Mouse (Mus musculus): ENCODE measurements around the gene Gatad2b. TPM values are rescaled to one million over a fixed set of nuclear protein-coding genes. Genes with fewer than 3 reads are reported as not detected.
A peak's percentile ranks its signal among the peaks of the same experiment; 100 is the strongest.

Gene Gatad2b
- polyA plus RNA-seq, 2 experiments: 16.8 to 39.9 TPM

GRCm38 (mm10) chr3:90293352-90294063 is 530 bp downstream of the Gatad2b start:
- Histone ChIP-seq H3K27ac (replicated peaks; ENCODE audit: low read depth, low read length) (peak overlapping the region; percentile 97), H3K4me2 (replicated peaks; ENCODE audit: low read depth, low read length, severe bottlenecking) (peak overlapping the region; percentile 80), H3K9me3 (ENCODE audit: control insufficient read depth, low read length) (no peaks in the 10 kb centered on the region), H3K36me3 (ENCODE audit: control insufficient read depth, insufficient read depth, low read length) (0 out of 2 replicates have a peak, but pooled peaks cover 4% of the 10 kb centered on the region), H3K4me1 (ENCODE audit: control insufficient read depth, insufficient read depth, low read length) (peaks cover 13% of the 10 kb centered on the region), H3K9ac (ENCODE audit: low read depth, low read length, severe bottlenecking) (peak overlapping the region; percentile 92), H3K27me3 (ENCODE audit: control insufficient read depth, insufficient read depth, low read length) (no peaks in the 10 kb centered on the region), H3K4me3 (replicated peaks; ENCODE audit: low read length) (peak overlapping the region; percentile 95)
- ATAC-seq (ENCODE audit: low FRiP score, low read depth) (peak; percentile 42), DNase-seq (ENCODE audit: low spot score) (peak; percentile 55)
- no peak for TF ChIP-seq POLR2A (IDR thresholded peaks at IDR 0.05; ENCODE audit: borderline replicate concordance, extremely low read depth, insufficient read depth, insufficient read length)
- WGBS: under 1% methylated on average over 19 of the region's 68 CpGs

DNA sequence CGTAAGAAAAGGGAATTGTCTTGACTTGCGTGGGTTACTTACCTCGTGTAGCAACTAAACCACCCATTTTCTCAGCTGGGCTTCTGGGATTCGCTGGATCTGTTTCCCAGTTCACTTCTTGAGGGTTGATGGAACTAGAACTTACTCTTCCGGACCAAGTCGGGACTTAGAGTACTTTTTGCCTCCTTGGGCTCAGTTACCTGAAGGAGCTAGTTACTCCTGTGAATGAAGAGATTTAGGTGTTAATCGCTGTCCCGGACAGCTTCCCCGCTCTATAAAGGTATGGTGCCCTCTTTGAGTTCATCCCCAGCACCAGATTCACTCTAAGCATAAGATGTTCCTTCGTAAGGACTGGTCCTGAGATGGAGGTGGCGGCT is 1.1 kb downstream of the Gatad2b start:
- DNase-seq (ENCODE audit: low spot score): no peak

GRCm38 (mm10) chr3:90294651-90295050 is 1.7 kb downstream of the Gatad2b start:
- H3K36me3 ChIP-seq (ENCODE audit: control insufficient read depth, insufficient read depth, low read length): 0 out of 2 replicates have a peak, but pooled peaks cover 4% of the 10 kb centered on the region
- no peaks in the 10 kb centered on the region for H3K9me3 ChIP-seq (ENCODE audit: control insufficient read depth, low read length)
- TF ChIP-seq POLR2A (IDR thresholded peaks at IDR 0.05; ENCODE audit: borderline replicate concordance, extremely low read depth, insufficient read depth, insufficient read length): no peak
- DNase-seq (ENCODE audit: low spot score) (no peak), ATAC-seq (ENCODE audit: low FRiP score, low read depth) (no peak)
- 71% methylated on average over 2 of the region's 2 CpGs for whole genome bisulfite sequencing
- H3K27ac ChIP-seq (replicated peaks; ENCODE audit: low read depth, low read length): no peak overlapping the region
- H3K4me3 ChIP-seq (replicated peaks; ENCODE audit: low read length): peak overlapping the region; percentile 95
- peak overlapping the region; percentile 92 for H3K9ac ChIP-seq (ENCODE audit: low read depth, low read length, severe bottlenecking)
- H3K4me1 ChIP-seq (ENCODE audit: control insufficient read depth, insufficient read depth, low read length): peaks cover 13% of the 10 kb centered on the region
- peak overlapping the region; percentile 80 for H3K4me2 ChIP-seq (replicated peaks; ENCODE audit: low read depth, low read length, severe bottlenecking)
- no peaks in the 10 kb centered on the region for H3K27me3 ChIP-seq (ENCODE audit: control insufficient read depth, insufficient read depth, low read length)

More for the DNA sequence above, 1.1 kb downstream of the Gatad2b start:
- peaks cover 13% of the 10 kb centered on the region for H3K4me1 ChIP-seq (ENCODE audit: control insufficient read depth, insufficient read depth, low read length)
- H3K9ac ChIP-seq (ENCODE audit: low read depth, low read length, severe bottlenecking): peak overlapping the region; percentile 92
- 0 out of 2 replicates have a peak, but pooled peaks cover 4% of the 10 kb centered on the region for H3K36me3 ChIP-seq (ENCODE audit: control insufficient read depth, insufficient read depth, low read length)
- H3K27me3 ChIP-seq (ENCODE audit: control insufficient read depth, insufficient read depth, low read length): no peaks in the 10 kb centered on the region
- no peak for TF ChIP-seq POLR2A (IDR thresholded peaks at IDR 0.05; ENCODE audit: borderline replicate concordance, extremely low read depth, insufficient read depth, insufficient read length)
- H3K9me3 ChIP-seq (ENCODE audit: control insufficient read depth, low read length): no peaks in the 10 kb centered on the region
- peak overlapping the region; percentile 97 for H3K27ac ChIP-seq (replicated peaks; ENCODE audit: low read depth, low read length)
- H3K4me2 ChIP-seq (replicated peaks; ENCODE audit: low read depth, low read length, severe bottlenecking): peak overlapping the region; percentile 80
- ATAC-seq (ENCODE audit: low FRiP score, low read depth): no peak
- 2% methylated on average over 11 of the region's 11 CpGs for WGBS
- H3K4me3 ChIP-seq (replicated peaks; ENCODE audit: low read length): peak overlapping the region; percentile 95

DNA sequence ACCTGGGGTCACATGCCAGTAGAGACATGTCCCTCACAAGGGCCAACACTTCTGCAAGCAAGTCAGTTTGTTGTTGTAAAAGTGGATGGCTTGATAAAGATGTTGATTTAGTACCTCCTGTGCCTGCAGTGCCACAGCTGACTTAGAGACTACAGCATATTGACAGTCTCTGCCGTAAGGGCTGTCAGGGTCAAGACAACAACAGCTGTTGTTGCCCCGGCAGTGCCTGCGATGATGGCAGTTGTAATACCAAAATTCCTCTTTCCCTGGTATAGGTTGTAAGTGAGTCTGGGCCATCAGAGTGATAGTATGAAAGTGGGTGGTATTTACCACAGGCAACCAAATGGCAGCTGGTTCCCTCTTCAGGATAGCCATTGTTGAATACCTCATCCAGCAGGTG is 12.8 kb downstream of the Gatad2b start:
- Histone ChIP-seq H3K27ac (replicated peaks; ENCODE audit: low read depth, low read length) (no peak overlapping the region), H3K36me3 (ENCODE audit: control insufficient read depth, insufficient read depth, low read length) (no peaks in the 10 kb centered on the region), H3K9me3 (ENCODE audit: control insufficient read depth, low read length) (no peaks in the 10 kb centered on the region), H3K4me2 (replicated peaks; ENCODE audit: low read depth, low read length, severe bottlenecking) (no peak overlapping the region), H3K4me1 (ENCODE audit: control insufficient read depth, insufficient read depth, low read length) (no peaks in the 10 kb centered on the region), H3K27me3 (ENCODE audit: control insufficient read depth, insufficient read depth, low read length) (no peaks in the 10 kb centered on the region), H3K4me3 (replicated peaks; ENCODE audit: low read length) (no peak overlapping the region), H3K9ac (ENCODE audit: low read depth, low read length, severe bottlenecking) (no peak overlapping the region)
- 70% methylated on average over 3 of the region's 3 CpGs for WGBS
- no peak; the same call in 1 of the 2 replicates for ATAC-seq (ENCODE audit: low FRiP score, low read depth)
- TF ChIP-seq POLR2A (IDR thresholded peaks at IDR 0.05; ENCODE audit: borderline replicate concordance, extremely low read depth, insufficient read depth, insufficient read length): no peak
- DNase-seq (ENCODE audit: low spot score): no peak

- no peaks in the 10 kb centered on the region for H3K27me3 ChIP-seq (ENCODE audit: control insufficient read depth, insufficient read depth, low read length)
- no peak overlapping the region for H3K4me3 ChIP-seq (replicated peaks; ENCODE audit: low read length)
- H3K36me3 ChIP-seq (ENCODE audit: control insufficient read depth, insufficient read depth, low read length): no peaks in the 10 kb centered on the region
- no peak for DNase-seq (ENCODE audit: low spot score)
- no peak overlapping the region for H3K9ac ChIP-seq (ENCODE audit: low read depth, low read length, severe bottlenecking)
- ATAC-seq (ENCODE audit: low FRiP score, low read depth): no peak
- H3K4me1 ChIP-seq (ENCODE audit: control insufficient read depth, insufficient read depth, low read length): no peaks in the 10 kb centered on the region
- no peak for TF ChIP-seq POLR2A (IDR thresholded peaks at IDR 0.05; ENCODE audit: borderline replicate concordance, extremely low read depth, insufficient read depth, insufficient read length)
- no peak overlapping the region for H3K27ac ChIP-seq (replicated peaks; ENCODE audit: low read depth, low read length)
- H3K9me3 ChIP-seq (ENCODE audit: control insufficient read depth, low read length): no peaks in the 10 kb centered on the region
- no peak overlapping the region for H3K4me2 ChIP-seq (replicated peaks; ENCODE audit: low read depth, low read length, severe bottlenecking)
These were observed 16.6 kb downstream of the Gatad2b start for GRCm38 (mm10) chr3:90309589-90309988.
